Mouse (Mus musculus): ENCODE results near the gene Gm11733.
A peak's percentile ranks its signal among the peaks of the same experiment; 100 is the strongest.

Gm11733 gene

GRCm38 (mm10) chr11:117476554-117477107, 7.5 kb upstream of the Gm11733 start:
- no peak for DNase-seq (ENCODE audit: extremely low spot score, low spot score)

DNA sequence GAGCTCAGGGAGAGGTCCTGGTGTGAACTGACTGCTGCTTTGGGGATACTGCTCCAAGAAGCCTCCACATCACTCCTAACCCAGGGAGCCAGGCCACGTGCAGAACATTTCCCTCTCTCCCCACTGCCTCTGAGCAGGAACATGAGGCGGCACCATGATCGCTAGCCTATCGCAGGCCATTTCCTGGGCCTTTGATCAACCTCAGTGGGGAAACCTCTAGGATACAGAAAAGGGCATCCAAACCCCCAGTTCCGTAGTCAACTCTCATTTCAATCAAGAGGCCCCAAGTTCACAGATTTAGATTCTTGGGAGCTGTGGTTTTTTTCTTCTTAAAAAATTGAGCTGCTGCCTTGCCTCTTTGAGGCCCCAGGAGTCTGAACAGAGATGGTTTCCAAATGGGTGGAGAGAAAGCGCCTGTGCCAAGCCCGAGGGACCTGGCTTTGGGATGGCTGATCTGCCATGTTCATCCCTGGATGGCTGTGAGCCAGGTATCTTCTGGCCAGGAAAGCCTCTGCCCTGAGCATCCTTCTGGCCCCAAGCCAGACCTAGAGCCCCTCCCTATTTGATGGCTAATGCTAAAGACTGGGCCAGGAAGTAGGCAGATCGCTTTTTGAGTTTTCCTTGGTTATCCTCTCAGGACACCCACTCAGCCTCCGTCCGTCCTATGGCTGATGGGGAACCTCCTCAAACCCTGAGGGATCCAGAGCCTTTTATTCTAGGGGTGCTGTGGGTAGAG, 5.7 kb upstream of the Gm11733 start:
- no peak for DNase-seq (ENCODE audit: extremely low spot score, low spot score)

GRCm38 (mm10) chr11:117479007-117479719, 5.0 kb upstream of the Gm11733 start:
- peak; percentile 74 for DNase-seq (ENCODE audit: extremely low spot score, low spot score)

- peak; percentile 31 for DNase-seq (ENCODE audit: extremely low spot score, low spot score)
Measured at GRCm38 (mm10) chr11:117479746-117480145, 4.4 kb upstream of the Gm11733 start.

DNA sequence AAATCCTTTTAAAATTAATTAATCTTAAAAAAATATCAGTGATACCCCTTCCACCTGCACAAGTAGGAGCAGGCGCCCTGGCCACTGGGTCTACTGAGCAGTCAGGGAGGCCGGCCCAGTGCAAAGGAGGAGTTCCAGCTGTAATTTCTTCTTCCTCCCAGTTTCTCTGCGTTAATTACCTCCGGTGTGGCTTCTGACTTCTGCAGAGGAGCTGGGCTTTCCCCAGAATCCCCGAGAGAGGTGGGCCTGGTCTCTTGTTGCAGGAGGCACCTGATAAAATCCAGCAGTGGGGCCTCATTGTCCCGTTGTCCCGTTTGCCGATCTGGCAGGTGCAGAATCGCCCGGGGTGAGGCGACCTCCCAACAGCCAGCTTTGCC, 1.9 kb upstream of the Gm11733 start:
- DNase-seq (ENCODE audit: extremely low spot score, low spot score), result peak; percentile 34

DNA sequence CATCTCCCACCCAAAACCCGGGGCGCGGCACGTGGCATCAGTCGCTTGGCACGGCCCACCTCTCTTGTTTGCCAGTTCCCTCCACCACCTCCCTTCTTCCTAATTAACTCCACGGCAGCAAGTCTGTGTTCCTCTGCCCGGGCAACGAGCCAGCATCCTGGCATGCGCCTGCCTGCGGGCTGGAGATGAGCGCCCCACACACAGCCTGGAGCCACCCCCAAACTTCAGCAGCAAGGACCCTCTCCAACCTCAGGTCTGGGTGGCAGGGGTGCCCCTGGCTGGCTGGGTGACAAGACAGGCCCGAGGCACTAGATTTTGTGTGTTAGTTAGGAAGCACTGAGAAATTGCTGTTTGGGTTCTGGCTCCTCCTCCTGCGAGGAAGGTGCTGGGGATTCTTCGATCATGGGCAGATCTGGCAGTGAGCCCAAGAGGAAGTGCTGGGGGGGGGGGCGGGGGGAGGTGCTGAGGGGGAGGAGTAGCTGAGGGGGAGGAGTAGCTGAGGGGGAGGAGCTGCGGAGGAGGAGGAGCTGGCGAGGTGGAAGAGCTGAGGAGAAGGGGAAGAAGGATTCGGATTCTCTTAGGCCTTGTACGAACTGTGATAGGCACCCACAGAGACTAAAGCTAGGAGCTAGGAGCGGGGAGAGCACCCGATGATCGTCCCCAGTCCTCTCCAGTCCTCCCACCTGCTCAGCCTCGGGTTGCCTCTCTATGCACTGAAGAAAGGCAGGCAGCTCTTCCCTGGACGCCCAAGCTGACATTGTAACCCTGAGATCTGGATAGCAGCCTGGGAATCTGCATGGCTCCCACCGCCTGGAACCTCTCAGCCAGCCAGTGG, 1.3 kb upstream of the Gm11733 start:
- DNase-seq (ENCODE audit: extremely low spot score, low spot score), result peak; percentile 42

DNA sequence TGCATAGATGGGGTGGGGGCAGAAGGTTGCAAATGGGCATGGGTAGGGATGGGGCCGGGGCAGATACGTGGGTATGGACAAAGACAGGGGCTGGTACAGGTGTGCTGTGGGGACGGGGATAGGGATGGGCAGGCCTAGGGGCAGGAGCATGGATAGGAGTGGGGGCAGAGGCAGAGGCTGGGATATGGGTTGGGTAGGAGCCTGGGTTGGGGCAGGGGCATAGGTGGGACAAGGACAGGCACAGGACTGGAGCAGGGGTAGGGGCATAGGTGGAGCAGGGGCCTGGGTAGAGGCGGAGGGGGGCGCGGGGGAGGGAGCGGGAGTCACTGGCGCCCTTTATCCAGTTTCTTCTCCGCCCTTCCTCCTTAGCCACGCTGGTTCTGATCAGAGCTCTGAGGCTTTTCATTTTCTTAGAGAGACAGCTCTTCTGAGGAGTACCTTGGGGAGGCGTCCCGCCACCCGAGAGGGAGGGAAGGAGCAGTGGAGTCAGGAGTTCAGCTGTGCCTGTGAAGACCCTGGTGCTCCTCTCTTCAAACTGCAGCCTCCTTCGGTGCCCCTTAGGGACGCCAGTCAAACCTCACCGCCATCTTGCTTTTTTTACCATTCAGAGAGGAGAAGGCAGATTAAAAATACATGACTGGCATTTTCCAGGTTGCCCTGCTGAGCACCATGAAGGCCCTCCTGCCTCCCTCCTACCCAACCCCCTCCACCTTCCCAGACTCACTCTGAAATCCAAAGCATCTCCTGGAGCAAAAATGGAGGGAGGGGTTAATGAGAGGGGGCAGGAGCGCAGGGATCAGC, 7.4 kb downstream of the Gm11733 start:
- no peak for DNase-seq (ENCODE audit: extremely low spot score, low spot score)

DNA sequence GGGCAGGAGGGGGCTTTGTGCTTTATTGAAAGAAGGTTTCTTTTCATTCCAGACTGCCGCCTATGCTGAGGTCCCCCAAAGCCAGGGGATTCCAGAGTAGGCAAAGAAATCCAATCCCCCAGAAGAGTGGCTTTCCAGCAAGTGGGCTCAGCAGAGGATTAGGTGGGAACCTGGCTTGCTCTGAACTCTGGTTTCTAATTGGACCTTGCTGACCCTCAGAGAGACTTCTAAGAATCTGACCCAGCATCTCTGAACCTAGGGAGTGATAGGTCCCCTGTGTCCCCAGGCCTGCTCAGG, 8.0 kb downstream of the Gm11733 start:
- DNase-seq (ENCODE audit: extremely low spot score, low spot score), result no peak

DNA sequence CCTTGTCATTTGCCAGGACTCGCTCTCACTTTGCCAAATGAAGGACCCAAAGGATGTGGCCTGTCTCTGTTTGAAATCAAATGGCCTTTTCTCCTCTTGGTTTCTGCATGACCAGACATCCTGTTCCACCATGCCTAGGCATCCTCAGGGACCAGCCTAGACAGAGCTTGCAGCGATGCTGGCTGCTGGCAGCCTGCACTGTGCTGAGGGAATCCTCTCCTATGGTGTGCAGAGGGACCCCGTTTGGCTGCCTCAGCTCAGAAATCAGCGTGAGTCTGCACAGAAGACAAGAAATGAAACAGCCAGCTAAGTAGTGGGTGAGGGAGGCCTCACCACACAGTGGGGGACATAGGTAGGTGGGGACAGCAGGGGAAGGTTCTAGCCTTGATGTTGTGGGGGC, 12.6 kb downstream of the Gm11733 start:
- DNase-seq (ENCODE audit: extremely low spot score, low spot score), result no peak

- DNase-seq (ENCODE audit: extremely low spot score, low spot score), result peak; percentile 71
Measured at GRCm38 (mm10) chr11:117497256-117498136, 13.3 kb downstream of the Gm11733 start.

DNA sequence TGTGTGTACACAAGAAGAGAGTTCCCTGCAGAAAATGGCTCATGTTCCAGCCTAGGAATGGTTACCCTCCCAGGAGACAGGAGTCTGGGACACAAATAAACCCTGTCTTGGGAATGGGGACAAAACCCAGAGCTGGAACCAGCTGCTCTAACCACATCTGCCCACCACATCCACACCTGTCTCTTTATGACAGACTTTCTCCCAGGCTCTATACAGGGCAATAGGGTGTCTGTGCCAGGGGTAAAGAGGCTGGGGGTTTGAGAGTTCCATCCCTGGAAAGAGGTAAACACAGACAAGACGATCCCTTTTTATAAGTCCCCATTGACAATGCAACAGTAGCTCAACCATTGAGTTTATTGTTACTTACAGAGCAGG, 14.0 kb downstream of the Gm11733 start:
- DNase-seq (ENCODE audit: extremely low spot score, low spot score), result no peak

GRCm38 (mm10) chr11:117508972-117509371, 24.8 kb downstream of the Gm11733 start:
- no peak for DNase-seq (ENCODE audit: extremely low spot score, low spot score)

- no peak for DNase-seq (ENCODE audit: extremely low spot score, low spot score)
Measured at GRCm38 (mm10) chr11:117515718-117516421, 31.7 kb downstream of the Gm11733 start.

- DNase-seq (ENCODE audit: extremely low spot score, low spot score), result no peak
Measured at GRCm38 (mm10) chr11:117516422-117516796, 32.2 kb downstream of the Gm11733 start.

- no peak for DNase-seq (ENCODE audit: extremely low spot score, low spot score)
Measured at GRCm38 (mm10) chr11:117521906-117522780, 38.0 kb downstream of the Gm11733 start.

DNA sequence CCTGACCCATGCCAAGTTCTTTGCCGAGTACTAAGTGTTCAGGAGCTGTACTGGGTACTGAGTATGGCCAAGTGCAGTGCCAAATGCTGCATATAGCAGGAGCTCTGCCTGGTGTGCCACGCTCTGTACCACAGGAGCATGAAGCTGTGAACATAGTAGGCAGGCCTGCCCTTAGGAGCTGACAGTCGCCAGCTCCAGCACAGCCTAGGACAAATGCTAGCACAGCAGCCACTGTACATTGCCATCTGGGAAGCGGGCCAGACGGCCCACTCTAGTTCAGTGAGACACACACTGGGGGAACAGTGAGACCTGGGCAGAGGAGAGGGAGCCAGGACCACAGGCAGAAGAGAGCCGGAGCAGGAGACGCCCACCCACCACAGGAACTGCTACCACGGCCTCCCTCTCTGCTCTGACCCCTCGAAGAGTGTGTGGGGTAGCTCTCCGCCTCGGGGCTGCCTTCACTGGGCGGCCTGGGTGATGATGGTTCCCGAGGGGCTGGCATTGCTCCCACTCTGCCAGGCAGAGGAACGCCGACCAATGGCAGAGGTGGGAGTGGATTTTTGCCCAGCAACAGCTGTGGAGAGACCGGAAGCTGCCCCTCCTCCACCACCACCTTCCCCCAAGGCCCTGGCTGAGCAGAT, 38.8 kb downstream of the Gm11733 start:
- DNase-seq (ENCODE audit: extremely low spot score, low spot score), result no peak

DNA sequence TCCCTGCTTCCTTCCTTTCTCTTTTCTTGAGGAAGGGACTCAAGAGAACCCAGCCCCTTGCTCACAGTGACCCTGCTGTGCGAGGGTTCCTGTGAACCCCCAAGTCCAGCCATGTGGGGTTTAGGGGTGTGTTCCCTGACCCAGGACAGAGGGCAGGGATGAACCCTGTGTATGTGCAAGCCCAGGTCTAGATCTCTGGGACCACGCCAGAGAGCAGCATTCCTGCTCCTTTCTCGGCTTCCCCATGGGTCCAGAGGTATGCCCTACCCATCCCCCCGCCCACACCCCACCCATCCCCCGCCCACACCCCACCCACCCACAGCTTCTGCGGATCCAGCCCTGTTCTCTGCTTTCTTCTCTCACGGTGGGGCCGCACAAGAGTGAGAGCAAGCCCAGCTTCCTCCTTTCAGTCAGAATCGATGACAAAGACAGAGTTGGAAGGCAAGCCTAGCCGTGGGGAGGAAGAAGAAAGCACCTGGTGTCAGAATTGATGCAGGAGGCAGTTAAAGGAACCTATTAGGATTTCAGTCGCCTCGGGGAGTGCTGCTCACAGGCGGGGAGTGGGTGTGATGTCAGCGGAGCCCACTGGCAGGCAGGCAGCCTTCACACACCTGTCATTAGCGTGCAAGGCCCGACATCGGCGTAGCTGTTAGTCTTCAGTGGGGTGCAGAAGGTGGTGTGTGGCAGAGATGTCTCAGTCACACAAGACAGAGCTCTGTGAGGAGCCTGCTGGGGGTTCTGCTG, 41.6 kb downstream of the Gm11733 start:
- no peak for DNase-seq (ENCODE audit: extremely low spot score, low spot score)
